Mouse (Mus musculus): ENCODE measurements around the gene Olfr878. TPM values are rescaled to one million over a fixed set of nuclear protein-coding genes. Genes with fewer than 3 reads are reported as not detected.

The Olfr878 gene
- polyA plus RNA-seq (2012; rRNA removed): not detected in 2 replicates

DNA sequence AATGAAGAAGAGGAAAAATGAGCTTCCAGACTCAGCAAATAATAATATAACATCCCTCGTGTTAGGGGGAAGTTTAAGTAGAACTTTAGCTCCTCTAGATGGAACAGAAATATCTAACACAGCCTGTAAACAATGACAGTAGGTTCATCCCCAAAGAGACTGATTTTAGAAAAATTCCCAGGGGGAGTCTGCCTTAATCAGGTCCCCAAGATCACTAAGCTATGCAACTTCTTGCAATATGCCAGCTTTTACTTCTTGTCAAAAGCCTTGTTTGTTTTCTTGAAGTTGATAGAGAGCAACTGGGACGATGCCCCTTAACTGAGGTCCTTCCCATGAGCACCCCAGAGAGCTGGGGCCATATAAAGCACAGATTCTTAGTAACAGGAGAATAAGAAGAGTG, at the start of gene Olfr878:
Olfr878 (plus strand) TSS at position 301 of the 400 bp plus-strand sequence.
- no peak for DNase-seq (ENCODE audit: low spot score)

DNA sequence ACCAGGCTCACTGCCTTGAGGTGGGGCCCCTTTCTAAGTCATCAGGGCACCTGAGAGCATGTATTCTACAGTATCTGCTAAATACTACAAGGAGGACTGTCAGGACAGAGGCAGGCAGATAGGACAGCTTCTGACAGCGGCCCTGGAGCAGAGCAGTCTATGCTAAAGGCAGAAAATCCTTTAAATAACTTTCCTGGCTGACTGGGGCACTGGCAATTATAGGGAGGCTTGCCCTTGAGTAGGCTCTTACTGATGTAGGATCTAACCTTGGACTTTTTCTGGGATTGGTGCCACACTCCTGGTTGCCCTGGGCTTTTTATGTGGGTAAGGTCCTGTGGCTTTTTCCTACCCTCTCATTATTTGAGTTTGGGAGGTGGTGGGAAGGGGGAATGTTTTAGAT, 47.4 kb upstream of the Olfr878 start:
- no peak for DNase-seq (ENCODE audit: low spot score)

DNA sequence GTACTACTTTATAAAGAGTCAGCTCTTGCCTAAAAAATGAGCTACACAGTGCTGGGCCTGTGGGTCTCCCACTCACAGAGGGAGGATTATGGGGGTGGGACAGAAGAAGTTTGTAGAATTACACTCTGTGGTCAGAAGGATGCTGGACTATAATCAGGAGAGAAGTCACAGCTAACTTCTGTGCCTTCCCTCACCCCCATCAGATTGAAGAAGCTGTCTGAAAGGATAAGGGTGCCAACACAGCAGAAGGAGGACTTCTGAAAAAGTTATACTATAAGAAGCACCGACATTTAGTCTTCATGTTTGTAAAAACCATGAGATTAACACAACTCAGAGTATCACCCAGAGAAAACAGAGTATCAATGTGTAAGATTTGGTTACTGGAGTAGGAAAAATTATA, 46.5 kb upstream of the Olfr878 start:
- no peak for DNase-seq (ENCODE audit: low spot score)

DNA sequence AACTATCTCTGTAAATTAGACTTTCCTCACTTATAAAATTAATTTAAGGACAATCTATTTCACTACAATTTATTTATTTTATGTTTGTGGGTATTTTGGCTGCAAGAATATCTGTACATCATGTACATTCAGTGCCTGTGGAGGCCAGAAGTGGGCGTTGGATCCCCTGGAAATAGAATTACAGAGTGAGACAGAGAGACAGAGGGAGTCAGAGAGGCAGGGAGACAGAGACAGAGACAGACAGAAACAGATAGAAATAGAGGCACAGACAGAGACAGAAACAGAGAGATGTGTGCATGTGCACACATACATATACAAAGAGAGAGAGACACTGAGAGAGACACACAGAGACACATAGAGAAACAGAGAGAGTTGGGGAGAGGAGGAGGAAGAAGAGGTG, 46.1 kb upstream of the Olfr878 start:
- no peak for DNase-seq (ENCODE audit: low spot score)

DNA sequence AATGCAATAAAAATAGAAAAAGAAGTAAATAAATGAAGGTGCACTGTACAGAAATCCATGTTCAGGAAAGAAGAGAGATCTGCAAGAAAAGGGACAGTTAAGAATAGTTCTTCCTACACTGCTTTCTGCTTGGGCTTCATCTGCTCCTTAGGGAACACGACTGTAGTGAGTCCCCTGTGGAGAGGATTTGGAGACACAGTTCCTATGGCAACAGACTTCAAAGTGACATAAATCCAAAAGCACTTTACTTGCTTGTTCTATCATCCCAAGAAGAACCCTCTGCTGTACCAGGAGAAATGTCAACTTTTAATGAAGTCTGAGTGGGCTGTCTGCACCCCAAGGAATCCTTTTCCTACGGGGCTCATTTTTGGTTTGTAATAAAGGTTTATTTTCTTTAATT, 26.7 kb upstream of the Olfr878 start:
- no peak for DNase-seq (ENCODE audit: low spot score)

DNA sequence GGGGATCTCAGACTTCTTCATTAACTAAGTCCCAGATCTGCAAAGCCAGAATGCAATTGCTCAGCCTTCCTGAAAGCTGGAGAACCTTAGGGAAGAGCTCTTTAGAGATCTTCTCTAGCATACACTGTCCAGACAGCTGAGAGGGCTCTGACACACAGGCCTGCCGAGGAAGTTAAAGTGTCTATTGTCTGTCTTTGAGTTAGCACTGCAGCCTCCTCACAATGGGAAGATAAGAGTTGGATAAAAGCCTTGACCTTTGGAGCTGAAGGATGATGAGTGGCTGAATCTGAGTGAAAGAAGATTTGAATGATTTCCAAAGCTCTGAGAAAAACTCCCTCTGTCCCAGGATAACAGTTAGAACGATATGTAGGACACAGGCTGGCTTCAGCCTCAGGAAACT, 21.0 kb upstream of the Olfr878 start, which contains the start of gene Olfr145:
Olfr145 (plus strand) TSS at position 64 of the 400 bp plus-strand sequence.
- no peak for DNase-seq (ENCODE audit: low spot score)

DNA sequence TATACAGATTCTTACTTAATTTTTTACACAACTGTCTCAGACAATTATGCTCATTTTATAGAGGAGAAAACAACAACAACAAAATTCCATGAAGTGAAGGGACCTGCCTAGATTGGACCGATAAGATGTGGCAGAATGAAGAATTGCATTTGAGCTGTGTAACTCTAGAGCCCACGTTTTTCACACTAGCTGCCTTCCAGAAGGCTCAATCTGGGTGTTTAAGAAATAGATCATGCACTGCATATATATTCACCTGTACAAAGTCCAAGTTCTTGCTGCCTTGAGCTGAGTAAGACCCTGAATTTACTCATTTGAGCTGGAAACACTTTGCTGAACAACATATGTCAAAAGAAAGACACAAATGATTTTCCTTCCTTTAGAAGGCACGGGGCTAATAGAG, 12.1 kb upstream of the Olfr878 start:
- no peak for DNase-seq (ENCODE audit: low spot score)

DNA sequence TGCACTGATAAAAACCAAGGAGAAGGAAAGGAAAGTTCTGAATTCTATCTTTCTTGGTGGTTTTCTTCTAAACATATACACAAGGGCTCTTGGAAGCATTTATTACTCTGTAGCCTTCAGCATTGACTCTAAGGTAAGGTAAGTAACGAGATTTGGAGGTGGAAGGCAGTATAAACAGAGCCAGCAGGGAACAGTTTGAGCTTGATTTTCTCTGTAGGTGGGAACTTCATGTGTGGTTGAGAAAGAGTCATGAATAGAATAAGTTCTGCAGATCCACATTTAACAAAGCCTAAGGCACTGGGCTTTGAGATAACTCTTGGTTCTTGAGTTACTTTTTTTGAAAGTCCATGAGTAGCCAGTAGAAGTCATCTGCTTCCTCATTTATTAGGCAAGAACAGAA, 378 bp downstream of the Olfr878 start:
- DNase-seq (ENCODE audit: low spot score): no peak

DNA sequence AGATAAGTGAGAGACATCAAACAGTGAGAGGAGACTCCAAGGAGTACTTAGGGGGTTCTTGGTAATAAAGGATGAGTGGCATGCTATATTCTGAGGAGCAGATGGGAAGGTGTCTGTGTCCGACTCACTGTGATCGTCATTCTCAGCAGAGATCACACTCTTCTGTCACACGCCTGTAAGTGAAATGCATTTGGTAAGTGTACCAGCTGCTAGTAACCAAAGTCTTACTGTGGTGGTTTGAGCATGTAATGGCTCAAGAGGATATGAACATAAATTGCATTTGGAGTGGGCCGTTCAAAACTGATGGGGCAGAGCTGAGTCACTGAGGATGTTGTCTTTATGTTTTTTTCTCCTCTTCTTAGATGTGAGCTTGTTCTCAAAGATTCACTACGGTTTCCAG, 6.6 kb downstream of the Olfr878 start:
- DNase-seq (ENCODE audit: low spot score): no peak

DNA sequence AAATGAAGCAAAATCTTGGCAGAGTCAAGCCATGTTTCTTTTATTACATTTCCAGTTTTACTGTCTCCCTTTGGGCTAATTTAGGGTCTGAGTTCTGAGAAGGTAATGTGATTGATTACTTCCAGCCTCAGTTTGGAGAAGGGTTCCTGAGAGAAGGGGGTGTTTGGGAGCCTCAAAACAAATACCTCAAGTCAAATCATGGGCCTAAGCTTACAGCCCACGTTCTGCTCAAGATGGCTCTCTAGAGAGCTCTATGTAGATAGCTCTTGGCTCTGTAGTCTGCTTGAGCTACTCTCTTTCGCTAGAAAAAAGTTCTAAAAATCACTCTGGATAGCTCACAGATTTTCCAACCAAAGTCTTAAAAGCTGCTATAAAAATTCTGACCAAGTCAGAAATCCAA, 7.8 kb downstream of the Olfr878 start:
- DNase-seq (ENCODE audit: low spot score): no peak

DNA sequence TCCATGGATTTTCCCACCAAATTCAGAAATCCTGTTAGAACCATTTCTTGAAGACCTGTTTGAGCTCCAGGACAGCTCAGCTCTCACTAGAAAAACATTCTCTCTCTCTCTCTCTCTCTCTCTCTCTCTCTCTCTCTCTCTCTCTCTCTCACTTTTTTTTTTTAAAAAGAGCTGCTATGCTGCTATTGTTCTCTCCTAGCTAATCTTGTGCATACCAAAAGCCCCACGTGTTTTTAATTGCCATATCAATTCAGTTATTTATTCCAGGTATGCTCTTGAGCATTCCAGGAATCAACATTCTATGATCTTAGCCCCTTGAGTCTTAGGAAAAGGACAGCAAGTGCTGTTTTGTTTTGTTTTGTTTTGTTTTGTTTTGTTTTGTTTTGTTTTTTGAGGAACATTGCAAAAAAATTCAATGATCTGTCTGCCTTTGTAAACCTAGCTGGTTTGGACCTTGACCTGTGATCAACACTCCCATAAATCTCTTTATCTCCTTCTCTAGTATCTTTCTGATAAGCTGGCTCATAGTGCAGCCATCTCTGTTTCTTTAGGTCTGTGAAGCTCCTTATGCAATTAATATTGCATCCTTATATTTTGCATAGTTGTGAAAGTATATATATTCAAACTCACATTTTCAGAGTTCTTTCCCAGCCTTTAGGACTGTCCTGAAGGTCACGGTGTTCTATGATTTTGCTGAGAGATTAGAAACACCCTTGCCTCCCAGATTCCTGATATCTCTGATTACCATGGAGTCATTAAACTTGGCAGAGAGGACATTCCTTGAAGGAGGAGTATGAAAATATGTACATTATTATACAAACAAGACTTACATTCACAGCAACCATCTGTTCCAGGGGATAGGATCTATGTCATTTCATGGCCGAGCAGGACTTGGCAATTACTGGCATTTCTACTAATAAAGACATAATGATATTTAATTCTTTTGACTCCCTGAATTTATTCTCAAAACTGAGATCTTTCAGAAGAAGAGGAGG, 8.7 kb downstream of the Olfr878 start:
- no peak for DNase-seq (ENCODE audit: low spot score)

DNA sequence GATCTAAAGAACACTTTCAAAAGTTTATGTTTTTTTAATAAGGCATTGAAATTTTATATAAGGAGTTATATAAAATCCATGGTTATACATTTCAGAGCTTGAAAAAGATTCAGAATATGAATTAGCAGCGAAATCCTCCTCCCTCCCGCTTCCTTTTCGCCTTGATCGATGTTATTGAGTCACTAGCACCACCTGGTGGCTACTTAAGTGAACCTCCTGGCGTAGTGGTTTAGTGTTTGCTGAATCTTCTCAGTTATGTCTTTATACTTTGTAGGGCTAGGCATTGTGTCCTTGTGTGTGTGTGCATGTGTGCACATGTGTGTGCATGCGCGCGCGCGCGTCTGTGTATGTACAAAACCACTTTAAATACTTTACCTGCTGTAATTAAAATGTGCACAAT, 14.9 kb downstream of the Olfr878 start:
- DNase-seq (ENCODE audit: low spot score): no peak

DNA sequence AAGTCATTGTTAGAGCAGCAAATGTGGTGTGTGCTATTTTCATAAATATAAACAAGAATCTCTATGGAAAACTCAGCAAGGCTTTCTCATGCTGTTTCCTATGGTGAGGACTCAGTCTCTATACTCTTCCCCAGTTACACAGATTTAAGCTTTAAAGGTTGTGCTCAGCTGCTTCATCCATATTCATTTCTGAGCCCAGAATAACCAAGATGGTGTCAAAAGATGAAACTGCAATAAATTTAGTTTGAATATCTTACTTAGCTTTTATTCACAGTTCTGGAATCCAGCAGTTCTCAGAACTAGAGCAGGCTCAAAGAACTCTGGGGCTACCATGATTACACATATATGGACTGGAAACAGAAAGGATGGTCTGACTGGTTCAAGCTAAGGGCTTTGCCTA, 16.5 kb downstream of the Olfr878 start:
- no peak for DNase-seq (ENCODE audit: low spot score)

DNA sequence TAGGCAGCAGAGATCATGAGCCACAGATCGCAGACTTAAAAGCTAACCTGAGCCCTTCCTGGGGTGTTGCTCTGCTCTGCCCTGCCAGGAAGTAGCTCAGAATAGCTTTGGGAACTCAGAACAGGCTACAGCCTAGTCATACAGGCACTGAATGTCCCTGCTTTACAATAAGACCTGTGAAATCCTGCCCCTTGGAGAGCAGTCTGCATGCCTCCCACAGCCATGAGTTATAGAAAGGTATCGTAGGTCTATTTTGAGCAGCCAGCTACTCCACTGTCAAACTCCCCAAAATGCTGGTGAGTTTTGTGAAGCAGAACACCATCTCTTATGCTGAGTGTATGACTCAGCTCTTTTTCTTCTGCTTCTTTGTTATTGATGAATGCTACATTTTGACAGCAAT, 23.5 kb downstream of the Olfr878 start:
- no peak for DNase-seq (ENCODE audit: low spot score)

Other genes starting within 250 kb of the Olfr878 start
- not detected in 2 replicates for gene Panx3, start 248.6 kb upstream of the Olfr878 start, polyA plus RNA-seq (2012; rRNA removed)
- gene Olfr160, start 201.6 kb upstream of the Olfr878 start, polyA plus RNA-seq (2012; rRNA removed): not detected in 2 replicates
- not detected in 2 replicates for gene Olfr874, start 172.7 kb upstream of the Olfr878 start, polyA plus RNA-seq (2012; rRNA removed)
- gene Olfr875, start 146.0 kb upstream of the Olfr878 start, polyA plus RNA-seq (2012; rRNA removed): not detected in 2 replicates
- not detected in 2 replicates for gene Olfr876, start 114.8 kb upstream of the Olfr878 start, polyA plus RNA-seq (2012; rRNA removed)
- not detected in 2 replicates for gene Olfr877, start 63.6 kb upstream of the Olfr878 start, polyA plus RNA-seq (2012; rRNA removed)
- not detected in 2 replicates for gene Olfr145, start 21.1 kb upstream of the Olfr878 start, polyA plus RNA-seq (2012; rRNA removed)
- not detected in 2 replicates for gene Olfr881, start 74.0 kb downstream of the Olfr878 start, polyA plus RNA-seq (2012; rRNA removed)
- gene Olfr883, start 108.0 kb downstream of the Olfr878 start, polyA plus RNA-seq (2012; rRNA removed): not detected in 2 replicates
- not detected in 2 replicates for gene Olfr884, start 128.7 kb downstream of the Olfr878 start, polyA plus RNA-seq (2012; rRNA removed)
- gene Olfr885, start 143.5 kb downstream of the Olfr878 start, polyA plus RNA-seq (2012; rRNA removed): not detected in 2 replicates
- not detected in 2 replicates for gene Olfr887, start 166.2 kb downstream of the Olfr878 start, polyA plus RNA-seq (2012; rRNA removed)
- not detected in 2 replicates for gene Olfr888, start 190.3 kb downstream of the Olfr878 start, polyA plus RNA-seq (2012; rRNA removed)
- not detected in 2 replicates for gene Olfr889, start 197.4 kb downstream of the Olfr878 start, polyA plus RNA-seq (2012; rRNA removed)
- not detected in 2 replicates for gene Olfr890, start 224.7 kb downstream of the Olfr878 start, polyA plus RNA-seq (2012; rRNA removed)

All from urinary bladder, adult 2 months (tissue).